Mouse (Mus musculus): Measurements from ENCODE around the gene Ccdc106. TPM values are rescaled to one million over a fixed set of nuclear protein-coding genes. Genes with fewer than 3 reads are reported as not detected.

Gene Ccdc106
- total RNA-seq, 1 experiment: 7.5 TPM

GRCm38 (mm10) chr7:4975455-4975854 lies 44.9 kb upstream of the Ccdc106 start:
- no peak for TF ChIP-seq ZC3H11A (IDR thresholded peaks at IDR 0.05; ENCODE audit: borderline replicate concordance, low read depth, low read length)
- TF ChIP-seq ZNF384 (IDR thresholded peaks at IDR 0.05; ENCODE audit: low read depth, low read length): no peak
- no peak for TF ChIP-seq HCFC1 (IDR thresholded peaks at IDR 0.05; ENCODE audit: borderline replicate concordance, insufficient read depth, low read length)
- TF ChIP-seq MAFK (IDR thresholded peaks at IDR 0.05; ENCODE audit: insufficient read depth, low read depth, low read length): no peak
- TF ChIP-seq CHD2 (IDR thresholded peaks at IDR 0.05; ENCODE audit: low read depth, low read length): no peak
- no peaks in the 10 kb centered on the region for H3K9me3 ChIP-seq (ENCODE audit: control insufficient read depth, insufficient read depth, low read depth, low read length)
- no peaks in the 10 kb centered on the region for H3K4me1 ChIP-seq (ENCODE audit: control insufficient read depth in 2 of 2, insufficient read depth in 2 of 2, low read length in 2 of 2, poor library complexity in 1 of 2)
- in situ Hi-C loops (cut with MboI; ENCODE audit: low sequenced_read_pairs in 2 of 2, unreplicated experiment in 2 of 2): no loop called here
- no peak overlapping the region for H3K9ac ChIP-seq (ENCODE audit: insufficient read depth, low read depth, low read length, poor library complexity, severe bottlenecking)
- DNase-seq (ENCODE audit: low read depth, low spot score): no peak
- no peak overlapping the region for H3K27ac ChIP-seq (ENCODE audit: insufficient read depth, low read depth, low read length, poor library complexity, severe bottlenecking)
- no peak overlapping the region for H3K4me3 ChIP-seq (ENCODE audit: insufficient read depth in 1 of 2, low read depth in 1 of 2, low read length in 2 of 2, poor library complexity in 1 of 2, severe bottlenecking in 1 of 2)
- H3K36me3 ChIP-seq (ENCODE audit: control insufficient read depth, insufficient read depth, low read length, poor library complexity, severe bottlenecking): no peaks in the 10 kb centered on the region

DNA sequence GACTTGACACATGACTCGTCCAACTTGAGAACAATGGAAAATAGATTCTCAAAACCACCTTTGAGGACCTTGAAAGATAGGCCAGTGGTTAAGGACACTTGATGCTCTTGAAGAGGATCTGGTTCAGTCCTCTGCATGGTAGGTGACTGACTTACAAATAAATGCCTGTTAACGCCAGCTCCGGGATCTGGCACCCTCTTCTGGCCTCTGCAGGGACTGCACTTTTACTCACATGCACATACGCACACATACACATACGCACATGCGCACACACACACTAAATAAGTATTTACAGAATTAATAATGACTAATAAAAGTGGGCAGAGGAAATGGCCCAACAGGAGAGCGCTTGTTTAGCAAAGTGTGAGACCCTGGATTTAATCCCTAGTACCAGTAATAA lies 43.5 kb upstream of the Ccdc106 start:
- in situ Hi-C loops (cut with MboI; ENCODE audit: low sequenced_read_pairs in 2 of 2, unreplicated experiment in 2 of 2): no loop called here
- no peak for DNase-seq (ENCODE audit: low read depth, low spot score)

DNA sequence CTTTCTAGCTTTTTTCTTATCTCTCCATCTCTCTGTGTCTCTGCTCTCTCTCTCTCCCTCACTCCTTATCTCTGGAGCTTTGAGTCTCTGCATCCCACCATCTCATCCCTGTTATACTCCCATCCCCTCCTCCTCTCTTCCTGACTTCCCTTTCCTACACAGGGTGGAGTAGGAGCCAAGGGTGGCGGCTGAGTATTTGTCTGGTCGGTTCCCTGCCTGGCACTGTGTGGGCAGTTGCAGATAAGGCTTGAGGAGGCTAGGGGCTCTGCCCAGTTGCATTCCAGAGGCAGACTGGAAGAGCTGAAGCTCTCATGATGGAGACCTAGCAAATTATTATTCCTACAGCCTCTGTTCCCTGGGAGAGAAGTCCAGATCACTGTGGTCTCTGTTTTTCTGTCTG lies 32.1 kb upstream of the Ccdc106 start:
- Histone ChIP-seq H3K9me3 (ENCODE audit: control insufficient read depth, insufficient read depth, low read depth, low read length) (no peaks in the 10 kb centered on the region), H3K36me3 (ENCODE audit: control insufficient read depth, insufficient read depth, low read length, poor library complexity, severe bottlenecking) (no peaks in the 10 kb centered on the region), H3K4me3 (ENCODE audit: insufficient read depth in 1 of 2, low read depth in 1 of 2, low read length in 2 of 2, poor library complexity in 1 of 2, severe bottlenecking in 1 of 2) (no peak overlapping the region), H3K9ac (ENCODE audit: insufficient read depth, low read depth, low read length, poor library complexity, severe bottlenecking) (no peak overlapping the region), H3K4me1 (ENCODE audit: control insufficient read depth in 2 of 2, insufficient read depth in 2 of 2, low read length in 2 of 2, poor library complexity in 1 of 2) (no peaks in the 10 kb centered on the region), H3K27ac (ENCODE audit: insufficient read depth, low read depth, low read length, poor library complexity, severe bottlenecking) (no peak overlapping the region)
- DNase-seq (ENCODE audit: low read depth, low spot score): no peak
- TF ChIP-seq MAFK (IDR thresholded peaks at IDR 0.05; ENCODE audit: insufficient read depth, low read depth, low read length): no peak
- TF ChIP-seq CHD2 (IDR thresholded peaks at IDR 0.05; ENCODE audit: low read depth, low read length): no peak
- no peak for TF ChIP-seq ZC3H11A (IDR thresholded peaks at IDR 0.05; ENCODE audit: borderline replicate concordance, low read depth, low read length)
- in situ Hi-C loops (cut with MboI; ENCODE audit: low sequenced_read_pairs in 2 of 2, unreplicated experiment in 2 of 2): no loop called here

More for the DNA sequence above, 43.5 kb upstream of the Ccdc106 start:
- no peak for TF ChIP-seq HCFC1 (IDR thresholded peaks at IDR 0.05; ENCODE audit: borderline replicate concordance, insufficient read depth, low read length)
- no peak for TF ChIP-seq ZC3H11A (IDR thresholded peaks at IDR 0.05; ENCODE audit: borderline replicate concordance, low read depth, low read length)
- no peak for TF ChIP-seq ZNF384 (IDR thresholded peaks at IDR 0.05; ENCODE audit: low read depth, low read length)
- no peaks in the 10 kb centered on the region for H3K4me1 ChIP-seq (ENCODE audit: control insufficient read depth in 2 of 2, insufficient read depth in 2 of 2, low read length in 2 of 2, poor library complexity in 1 of 2)
- H3K9ac ChIP-seq (ENCODE audit: insufficient read depth, low read depth, low read length, poor library complexity, severe bottlenecking): no peak overlapping the region
- no peaks in the 10 kb centered on the region for H3K9me3 ChIP-seq (ENCODE audit: control insufficient read depth, insufficient read depth, low read depth, low read length)
- no peaks in the 10 kb centered on the region for H3K36me3 ChIP-seq (ENCODE audit: control insufficient read depth, insufficient read depth, low read length, poor library complexity, severe bottlenecking)
- no peak overlapping the region for H3K27ac ChIP-seq (ENCODE audit: insufficient read depth, low read depth, low read length, poor library complexity, severe bottlenecking)
- no peak overlapping the region for H3K4me3 ChIP-seq (ENCODE audit: insufficient read depth in 1 of 2, low read depth in 1 of 2, low read length in 2 of 2, poor library complexity in 1 of 2, severe bottlenecking in 1 of 2)

DNA sequence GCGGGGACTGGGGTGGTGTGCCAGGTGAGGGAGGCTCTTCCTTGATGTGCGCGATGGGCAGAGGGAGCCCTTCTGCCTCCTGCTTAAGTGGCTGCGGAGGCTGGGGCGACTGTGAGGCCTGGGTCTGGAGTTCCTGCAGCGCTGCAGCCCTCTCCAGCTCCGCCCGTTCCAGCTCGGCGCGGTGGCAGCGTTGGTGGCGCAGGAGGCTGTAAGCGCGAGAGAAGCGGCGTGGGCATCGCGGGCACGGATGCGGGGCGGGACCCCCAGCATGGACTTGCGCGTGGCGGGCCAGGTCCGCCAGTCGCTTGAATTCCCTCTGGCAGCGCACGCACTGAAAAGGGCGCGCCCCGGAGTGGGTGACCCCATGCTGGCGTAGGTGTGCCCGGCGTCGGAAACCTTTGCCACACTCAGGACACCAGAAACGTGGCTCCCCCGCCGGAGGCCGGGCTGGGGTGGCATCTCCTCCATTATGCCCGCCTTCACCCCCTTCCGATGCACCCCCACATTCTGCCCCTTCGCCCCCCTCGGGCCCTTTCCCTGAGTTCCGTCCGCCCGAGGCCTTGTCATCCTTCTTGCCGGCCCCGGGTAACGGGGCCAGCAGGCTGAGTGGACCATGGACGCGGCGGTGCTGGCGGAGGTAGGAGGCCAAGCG lies 26.9 kb upstream of the Ccdc106 start:
- TF ChIP-seq MAFK (IDR thresholded peaks at IDR 0.05; ENCODE audit: insufficient read depth, low read depth, low read length): no peak
- TF ChIP-seq ZNF384 (IDR thresholded peaks at IDR 0.05; ENCODE audit: low read depth, low read length): no peak
- TF ChIP-seq HCFC1 (IDR thresholded peaks at IDR 0.05; ENCODE audit: borderline replicate concordance, insufficient read depth, low read length): no peak
- TF ChIP-seq ZC3H11A (IDR thresholded peaks at IDR 0.05; ENCODE audit: borderline replicate concordance, low read depth, low read length): no peak
- TF ChIP-seq CHD2 (IDR thresholded peaks at IDR 0.05; ENCODE audit: low read depth, low read length): no peak
- Histone ChIP-seq H3K4me3 (ENCODE audit: insufficient read depth in 1 of 2, low read depth in 1 of 2, low read length in 2 of 2, poor library complexity in 1 of 2, severe bottlenecking in 1 of 2) (peak overlapping the region; percentile 46 to 48), H3K36me3 (ENCODE audit: control insufficient read depth, insufficient read depth, low read length, poor library complexity, severe bottlenecking) (no peaks in the 10 kb centered on the region), H3K9me3 (ENCODE audit: control insufficient read depth, insufficient read depth, low read depth, low read length) (no peaks in the 10 kb centered on the region), H3K27ac (ENCODE audit: insufficient read depth, low read depth, low read length, poor library complexity, severe bottlenecking) (no peak overlapping the region), H3K4me1 (ENCODE audit: control insufficient read depth in 2 of 2, insufficient read depth in 2 of 2, low read length in 2 of 2, poor library complexity in 1 of 2) (peaks cover 0 to 3% of the 10 kb centered on the region in 2 experiments; a peak in 1 of 4 replicates), H3K9ac (ENCODE audit: insufficient read depth, low read depth, low read length, poor library complexity, severe bottlenecking) (no peak overlapping the region; the same call in 1 of the 2 replicates)
- in situ Hi-C loops (cut with MboI; ENCODE audit: low sequenced_read_pairs in 2 of 2, unreplicated experiment in 2 of 2): no loop called here
- no peak for DNase-seq (ENCODE audit: low read depth, low spot score)

Data from ES-E14 (cell line).